Mouse (Mus musculus) lung, adult 2 months (tissue): ENCODE results near the gene Efcab5. TPM values are rescaled to one million over a fixed set of nuclear protein-coding genes. Genes with fewer than 3 reads are reported as not detected.

Experiments used
- DNase-seq: peaks from one replicate; pipeline ENCODE4 v3.0.0; 2022
- H3K4me1 ChIP-seq: fragments of 200-500 bp; 2 replicates; pipeline ENCODE4 v1.6.1; 2011; ENCODE audit warnings: low read length; ENCODE audit not compliant: control insufficient read depth, insufficient read depth
- H3K4me3 ChIP-seq: fragments of 200-500 bp; replicated peaks from 2 replicates; pipeline ENCODE3; 2011; ENCODE audit warnings: low read depth, mild to moderate bottlenecking, control low read depth, low read length; ENCODE audit errors: extremely low read depth
- CTCF ChIP-seq: fragments of 200-500 bp; IDR thresholded peaks from 2 replicates; pipeline ENCODE4 v1.5.1; 2011; ENCODE audit warnings: mild to moderate bottlenecking, low read length, control low read depth; ENCODE audit not compliant: insufficient read depth
- POLR2A ChIP-seq: fragments of 200-500 bp; IDR thresholded peaks from 2 replicates; pipeline ENCODE4 v1.6.1; 2011; ENCODE audit warnings: low read depth, mild to moderate bottlenecking, control low read depth, low read length, borderline replicate concordance; ENCODE audit errors: extremely low read depth
- WGBS: fragments of 180-500 bp; shearing (Covaris S2); methylation state at CpG from one replicate; pipeline ENCODE4 v1.1.7; 2018; 5-methylcytosine and 5-hydroxymethylcytosine counted together
- polyA plus RNA-seq: library from polyadenylated mRNA; depleted of rRNA; stranded (reverse); fragments of >200 nt; gene quantifications from 2 replicates; pipeline ENCODE4 v1.2.3, GENCODE M21; 2012

Gene Efcab5
- polyA plus RNA-seq, 1 experiment, result 0.50 TPM

DNA sequence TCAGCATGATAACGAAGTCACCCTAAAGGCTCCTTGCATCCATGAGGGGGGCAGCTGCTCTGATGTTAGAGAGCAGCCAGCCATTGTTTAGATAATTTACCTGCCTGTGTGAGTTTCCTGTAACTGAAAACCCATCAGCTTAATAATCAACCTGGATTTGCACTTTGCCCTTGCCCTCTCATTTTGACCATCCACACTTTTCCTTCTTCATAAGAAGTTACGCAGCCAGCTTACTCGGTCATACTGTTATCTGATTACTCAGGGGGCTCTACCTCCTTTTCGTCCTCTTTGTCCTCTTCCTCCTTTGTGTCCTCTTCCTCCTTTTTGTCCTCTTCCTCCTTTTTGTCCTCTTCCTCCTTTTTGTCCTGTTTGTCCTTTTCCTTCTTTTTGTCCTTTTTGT lies 10.9 kb upstream of the Efcab5 start:
- WGBS, result 48% methylated on average over 4 of the region's 4 CpGs
- no peak overlapping the region for H3K4me3 ChIP-seq
- peaks cover 5% of the 10 kb centered on the region for H3K4me1 ChIP-seq
- TF ChIP-seq CTCF (no peak), POLR2A (no peak)
- no peak for DNase-seq

DNA sequence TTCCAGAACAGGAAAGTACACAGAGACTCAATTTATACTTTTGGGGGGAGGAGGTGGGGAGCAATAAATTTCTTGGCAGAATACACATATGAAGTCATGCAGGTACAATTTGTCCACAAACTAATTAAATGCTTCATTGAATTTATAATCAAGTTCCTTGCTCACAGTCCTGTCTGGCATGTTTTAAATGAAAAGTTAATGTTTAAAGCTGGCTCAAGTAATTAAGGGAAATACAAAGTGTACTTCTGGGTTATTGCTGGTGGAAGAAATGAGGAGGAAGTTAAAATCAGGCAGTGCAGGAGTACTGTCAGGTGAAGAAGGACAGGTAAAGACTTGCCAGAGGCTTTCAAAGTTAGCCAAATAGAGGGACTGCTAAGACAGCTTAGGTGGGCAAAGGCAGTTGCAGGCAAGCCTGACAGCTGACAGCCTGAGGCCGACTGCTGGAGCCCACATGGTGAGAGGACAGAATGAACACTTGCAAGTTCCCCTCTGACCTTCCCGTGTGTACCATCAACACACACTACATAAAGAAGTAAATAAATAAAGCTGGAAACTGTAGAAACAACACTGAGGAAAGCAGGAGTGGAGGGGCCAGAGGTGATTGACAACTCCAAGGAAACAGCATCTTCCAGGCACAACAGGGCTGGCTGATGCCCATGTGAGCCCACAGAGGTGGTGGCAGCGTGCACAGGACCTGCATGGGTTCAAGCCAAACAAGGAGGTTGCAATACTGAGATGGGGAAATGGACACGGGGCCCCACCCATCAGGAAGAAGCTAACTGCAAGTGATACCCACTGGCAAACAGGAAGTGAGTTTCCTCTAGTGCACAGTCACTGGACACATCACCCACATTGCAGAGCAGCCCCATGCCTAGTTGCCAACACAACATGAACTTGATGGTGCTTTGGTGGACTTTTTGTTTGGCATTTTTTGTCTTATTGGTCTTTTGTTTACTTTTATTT lies 7.7 kb upstream of the Efcab5 start:
- no peak for TF ChIP-seq CTCF
- TF ChIP-seq POLR2A, result no peak
- DNase-seq, result peak; percentile 22

GRCm38 (mm10) chr11:77195360-77196109 lies 6.8 kb upstream of the Efcab5 start:
- TF ChIP-seq CTCF, result no peak
- Histone ChIP-seq H3K4me1 (peaks cover 5% of the 10 kb centered on the region), H3K4me3 (no peak overlapping the region)
- DNase-seq, result no peak
- WGBS, result 65% methylated on average over 11 of the region's 11 CpGs

More for the DNA sequence above, 7.7 kb upstream of the Efcab5 start:
- no peak overlapping the region for H3K4me3 ChIP-seq
- peaks cover 5% of the 10 kb centered on the region for H3K4me1 ChIP-seq
- 26% methylated on average over 4 of the region's 4 CpGs for WGBS

- no peak overlapping the region for H3K4me3 ChIP-seq
- peaks cover 5% of the 10 kb centered on the region for H3K4me1 ChIP-seq
- WGBS, result 65% methylated on average over 1 of the region's 1 CpGs
- TF ChIP-seq CTCF (no peak), POLR2A (no peak)
- no peak for DNase-seq
These were observed 6.0 kb upstream of the Efcab5 start for GRCm38 (mm10) chr11:77194762-77195161.

DNA sequence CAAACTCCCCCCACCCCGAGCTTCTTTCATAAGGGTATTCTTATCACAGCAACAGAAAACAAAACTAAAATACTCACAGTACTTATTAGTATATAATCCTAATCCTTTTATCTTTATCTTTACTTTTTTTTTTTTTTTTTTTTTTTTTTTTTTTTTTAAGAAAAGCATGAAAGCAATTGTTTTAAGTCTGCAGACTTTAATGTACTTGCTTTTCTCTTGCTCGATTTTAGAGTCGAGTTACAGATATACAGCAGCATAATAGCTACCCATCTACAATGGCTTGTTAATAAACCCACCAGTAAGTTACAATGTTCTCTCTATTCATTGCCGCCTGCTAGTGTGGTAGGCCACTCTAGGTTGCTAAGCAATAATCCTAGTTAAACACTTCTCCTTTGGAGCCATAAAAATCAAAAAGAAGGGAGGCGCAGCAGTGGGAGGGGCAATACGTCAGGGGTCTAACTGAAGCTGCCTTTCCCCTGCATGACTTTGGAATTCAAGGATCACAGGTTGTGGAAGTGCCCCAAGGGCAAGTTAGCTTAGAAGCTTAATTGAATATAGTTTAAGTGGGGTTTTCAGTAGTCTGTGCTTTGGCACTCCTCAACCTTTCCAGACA lies 5.3 kb upstream of the Efcab5 start:
- Histone ChIP-seq H3K4me1 (peaks cover 5% of the 10 kb centered on the region), H3K4me3 (no peak overlapping the region)
- TF ChIP-seq POLR2A, result no peak
- TF ChIP-seq CTCF, result no peak
- 62% methylated on average over 6 of the region's 6 CpGs for WGBS
- DNase-seq, result no peak

DNA sequence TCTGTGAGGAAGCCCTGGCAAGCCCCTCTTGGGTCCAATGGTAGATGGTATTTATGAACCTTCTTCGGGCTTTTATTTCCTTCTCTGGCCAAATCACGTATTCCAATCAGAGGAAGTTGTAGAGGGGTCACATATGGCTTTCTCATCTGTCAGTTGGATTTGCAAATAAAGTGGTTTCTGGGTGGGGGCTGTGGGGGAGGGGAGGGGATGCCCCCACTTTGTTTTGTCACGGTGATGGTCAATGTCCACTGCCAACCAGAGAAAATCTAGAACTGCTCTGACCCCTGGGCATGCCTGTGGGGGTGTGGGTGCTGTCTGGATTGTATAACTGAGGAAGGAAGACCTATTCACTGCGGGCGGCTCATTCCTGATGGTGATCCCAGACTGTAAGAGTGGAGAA lies 4.6 kb upstream of the Efcab5 start:
- no peak overlapping the region for H3K4me3 ChIP-seq
- no peak for DNase-seq
- H3K4me1 ChIP-seq, result peaks cover 5% of the 10 kb centered on the region; the same call in 1 of the 2 replicates
- no peak for TF ChIP-seq POLR2A
- no peak for TF ChIP-seq CTCF
- WGBS, result 62% methylated on average over 5 of the region's 5 CpGs

- Histone ChIP-seq H3K4me3 (no peak overlapping the region), H3K4me1 (no peaks in the 10 kb centered on the region; the same call in 1 of the 2 replicates)
- 26% methylated on average over 2 of the region's 2 CpGs for WGBS
- TF ChIP-seq POLR2A (no peak), CTCF (no peak)
- no peak for DNase-seq
These were observed 3.8 kb downstream of the Efcab5 start for GRCm38 (mm10) chr11:77184926-77185325.

GRCm38 (mm10) chr11:77182616-77183015 lies 6.2 kb downstream of the Efcab5 start:
- no peaks in the 10 kb centered on the region; the same call in 1 of the 2 replicates for H3K4me1 ChIP-seq
- 49% methylated on average over 2 of the region's 2 CpGs for WGBS
- no peak for DNase-seq
- no peak overlapping the region for H3K4me3 ChIP-seq
- no peak for TF ChIP-seq POLR2A
- no peak for TF ChIP-seq CTCF

- Histone ChIP-seq H3K4me1 (no peaks in the 10 kb centered on the region; the same call in 1 of the 2 replicates), H3K4me3 (no peak overlapping the region)
- no peak for TF ChIP-seq POLR2A
- TF ChIP-seq CTCF, result no peak
- 89% methylated on average over 2 of the region's 2 CpGs for WGBS
- no peak for DNase-seq
These were observed 6.7 kb downstream of the Efcab5 start for GRCm38 (mm10) chr11:77182041-77182440.
